Mouse (Mus musculus): ENCODE data around the gene Scn5a. TPM values are rescaled to one million over a fixed set of nuclear protein-coding genes. Genes with fewer than 3 reads are reported as not detected.

Gene Scn5a
- total RNA-seq, 2 experiments from 2014 or later: not detected

- no peak for ATAC-seq (replicated peaks; ENCODE audit: poor library complexity)
Observed at GRCm38 (mm10) chr9:119512993-119513392, 65.8 kb downstream of the Scn5a start.

GRCm38 (mm10) chr9:119510902-119511301, 67.9 kb downstream of the Scn5a start:
- ATAC-seq (replicated peaks; ENCODE audit: poor library complexity): no peak

- ATAC-seq (replicated peaks; ENCODE audit: poor library complexity): no peak
Observed at GRCm38 (mm10) chr9:119504981-119505658, 73.7 kb downstream of the Scn5a start.

- no peak for ATAC-seq (replicated peaks; ENCODE audit: poor library complexity)
Observed at GRCm38 (mm10) chr9:119503613-119504012, 75.2 kb downstream of the Scn5a start.

- ATAC-seq (replicated peaks; ENCODE audit: poor library complexity): no peak
Observed at GRCm38 (mm10) chr9:119498885-119499284, 79.9 kb downstream of the Scn5a start.

GRCm38 (mm10) chr9:119498247-119498607, 80.6 kb downstream of the Scn5a start:
- no peak for ATAC-seq (replicated peaks; ENCODE audit: poor library complexity)

GRCm38 (mm10) chr9:119497546-119498246, 81.1 kb downstream of the Scn5a start:
- ATAC-seq (replicated peaks; ENCODE audit: poor library complexity): no peak

- ATAC-seq (replicated peaks; ENCODE audit: poor library complexity): no peak
Observed at GRCm38 (mm10) chr9:119496960-119497359, 81.9 kb downstream of the Scn5a start.

GRCm38 (mm10) chr9:119496354-119496753, 82.5 kb downstream of the Scn5a start:
- ATAC-seq (replicated peaks; ENCODE audit: poor library complexity): no peak

GRCm38 (mm10) chr9:119484868-119485267, 93.9 kb downstream of the Scn5a start:
- ATAC-seq (replicated peaks; ENCODE audit: poor library complexity): no peak

GRCm38 (mm10) chr9:119484420-119484819, 94.4 kb downstream of the Scn5a start:
- no peak for ATAC-seq (replicated peaks; ENCODE audit: poor library complexity)

GRCm38 (mm10) chr9:119483554-119484353, 95.1 kb downstream of the Scn5a start:
- ATAC-seq (replicated peaks; ENCODE audit: poor library complexity): peak; percentile 29; the same call in 1 of the 2 replicates

GRCm38 (mm10) chr9:119481612-119482011, 97.2 kb downstream of the Scn5a start:
- ATAC-seq (replicated peaks; ENCODE audit: poor library complexity): no peak

- ATAC-seq (replicated peaks; ENCODE audit: poor library complexity): no peak
Observed at GRCm38 (mm10) chr9:119479297-119479696, 99.5 kb downstream of the Scn5a start.

GRCm38 (mm10) chr9:119478345-119478744, 100.5 kb downstream of the Scn5a start:
- ATAC-seq (replicated peaks; ENCODE audit: poor library complexity): no peak

GRCm38 (mm10) chr9:119477754-119478153, 101.1 kb downstream of the Scn5a start:
- ATAC-seq (replicated peaks; ENCODE audit: poor library complexity): no peak

GRCm38 (mm10) chr9:119474717-119475611, 103.9 kb downstream of the Scn5a start:
- ATAC-seq (replicated peaks; ENCODE audit: poor library complexity): no peak

- ATAC-seq (replicated peaks; ENCODE audit: poor library complexity): no peak
Observed at GRCm38 (mm10) chr9:119473608-119474164, 105.1 kb downstream of the Scn5a start.

GRCm38 (mm10) chr9:119473011-119473410, 105.8 kb downstream of the Scn5a start:
- no peak for ATAC-seq (replicated peaks; ENCODE audit: poor library complexity)

- no peak for ATAC-seq (replicated peaks; ENCODE audit: poor library complexity)
Observed at GRCm38 (mm10) chr9:119472412-119472918, 106.4 kb downstream of the Scn5a start.

Data from megakaryocyte progenitor cell, adult 5-6 weeks (primary cell).